Mouse (Mus musculus) kidney, adult 2 months (tissue): Measurements from ENCODE around the gene Tmem9.

ENCODE experiments used
- CTCF ChIP-seq: fragments of 200-500 bp; conservative IDR thresholded peaks from 2 replicates; pipeline ENCODE4 v1.5.1; 2011; ENCODE audit warnings: low read depth, mild to moderate bottlenecking, control low read depth, low read length, moderate library complexity, mixed read lengths; ENCODE audit not compliant: insufficient read depth, insufficient read length
- POLR2A ChIP-seq: fragments of 200-500 bp; IDR thresholded peaks from one replicate; pipeline ENCODE4 v1.6.1; 2011; ENCODE audit warnings: low read depth, low read length, control low read depth

DNA sequence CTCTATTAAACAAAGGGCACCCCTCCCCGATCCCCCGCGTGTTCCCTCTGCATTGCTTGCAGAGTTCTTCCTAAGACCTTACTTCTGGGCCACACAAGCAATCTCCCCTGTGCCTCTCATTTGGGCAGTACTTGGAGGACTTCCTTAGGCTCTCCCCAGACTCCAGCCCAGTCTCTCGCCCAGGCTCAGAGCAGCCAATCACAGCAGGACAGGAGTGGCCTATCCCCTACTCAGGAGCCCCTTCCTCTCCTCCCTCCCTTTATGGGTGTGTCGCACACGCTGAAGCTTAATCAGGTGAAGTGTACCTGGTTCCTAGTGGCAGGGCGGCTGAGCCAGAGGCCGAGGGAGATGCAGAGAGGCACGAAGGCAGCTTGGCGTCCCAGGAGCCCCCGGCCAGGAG lies 32.5 kb downstream of the Tmem9 start:
- no peak for TF ChIP-seq POLR2A
- TF ChIP-seq CTCF = no peak
